Mouse (Mus musculus): ENCODE measurements at regions not wholly inside any gene's neighbourhood (a gene's known extent, or its start where the extent isn't known, plus 50 kb on each side); places are given as distances from the start of the nearest gene placed in this dataset.

GRCm38 (mm10) chr1:14108450-14109189 lies 1984.5 kb downstream of the 4930444P10Rik start:
- TF ChIP-seq POLR2A (IDR thresholded peaks at IDR 0.05; ENCODE audit: low read depth, low read length) (no peak), CTCF (IDR thresholded peaks at IDR 0.05; ENCODE audit: borderline replicate concordance, insufficient read depth, low read length) (no peak)

Data from embryonic fibroblast, embryonic 13.5 days (primary cell).